Mouse (Mus musculus): ENCODE measurements around the gene Atg5. TPM values are rescaled to one million over a fixed set of nuclear protein-coding genes. Genes with fewer than 3 reads are reported as not detected.

The Atg5 gene
- polyA plus RNA-seq (2012; rRNA removed; ENCODE audit: low replicate concordance), result 11.2 and 12.8 TPM in 2 replicates

DNA sequence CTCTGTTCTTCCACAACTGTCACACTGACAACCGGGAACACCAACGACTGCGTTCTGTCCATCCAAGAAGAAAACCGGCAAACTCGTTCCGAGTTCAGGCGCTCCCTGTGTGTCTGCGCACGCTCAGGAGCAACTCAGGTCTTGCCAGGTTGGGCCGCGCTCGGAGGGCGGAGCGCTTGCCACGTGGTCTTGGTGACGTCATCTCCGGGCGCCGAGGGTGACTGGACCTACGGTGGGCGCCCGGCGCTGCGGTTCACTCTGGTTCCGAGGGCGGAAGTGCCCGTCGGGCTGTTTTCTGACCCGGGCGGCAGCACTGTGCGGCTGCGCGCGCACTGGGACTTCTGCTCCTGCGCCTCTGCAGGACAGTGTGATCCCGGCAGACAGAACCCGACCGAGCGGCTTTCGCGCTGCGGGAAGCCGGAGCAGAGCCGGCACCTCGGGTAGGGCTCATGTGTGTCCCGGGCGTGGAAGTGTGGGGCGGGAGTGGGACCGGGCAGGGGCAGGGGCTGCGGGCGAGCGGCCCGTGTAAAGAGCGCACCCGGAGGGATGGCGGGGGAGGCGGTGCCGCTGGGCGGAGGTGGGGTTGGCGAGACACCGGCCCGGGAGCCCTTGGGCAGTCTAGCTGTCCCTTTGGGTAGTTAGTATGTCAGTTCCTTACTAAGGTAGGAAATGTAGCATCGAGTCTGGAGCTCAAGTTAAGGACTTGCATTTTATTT is at the start of gene Atg5:
TSS of gene Atg5 (plus strand) at position 214 of the 716 bp plus-strand sequence.

Other genes starting within 250 kb of the Atg5 start
- 3.8 and 4.1 TPM in 2 replicates for gene Crybg1, start 119.5 kb upstream of the Atg5 start, polyA plus RNA-seq (2012; rRNA removed; ENCODE audit: low replicate concordance)